Mouse (Mus musculus) lung, adult 2 months (tissue): ENCODE results near the gene Nup62. TPM values are rescaled to one million over a fixed set of nuclear protein-coding genes. Genes with fewer than 3 reads are reported as not detected.

Source experiments
- DNase-seq: peaks from one replicate; pipeline ENCODE4 v3.0.0; 2022
- H3K4me1 ChIP-seq: fragments of 200-500 bp; 2 replicates; pipeline ENCODE4 v1.6.1; 2011; ENCODE audit warnings: low read length; ENCODE audit not compliant: control insufficient read depth, insufficient read depth
- H3K4me3 ChIP-seq: fragments of 200-500 bp; replicated peaks from 2 replicates; pipeline ENCODE3; 2011; ENCODE audit warnings: low read depth, mild to moderate bottlenecking, control low read depth, low read length; ENCODE audit errors: extremely low read depth
- CTCF ChIP-seq: fragments of 200-500 bp; IDR thresholded peaks from 2 replicates; pipeline ENCODE4 v1.5.1; 2011; ENCODE audit warnings: mild to moderate bottlenecking, low read length, control low read depth; ENCODE audit not compliant: insufficient read depth
- POLR2A ChIP-seq: fragments of 200-500 bp; IDR thresholded peaks from 2 replicates; pipeline ENCODE4 v1.6.1; 2011; ENCODE audit warnings: low read depth, mild to moderate bottlenecking, control low read depth, low read length, borderline replicate concordance; ENCODE audit errors: extremely low read depth
- WGBS: fragments of 180-500 bp; shearing (Covaris S2); methylation state at CpG from one replicate; pipeline ENCODE4 v1.1.7; 2018; 5-methylcytosine and 5-hydroxymethylcytosine counted together
- polyA plus RNA-seq: library from polyadenylated mRNA; depleted of rRNA; stranded (reverse); fragments of >200 nt; gene quantifications from 2 replicates; pipeline ENCODE4 v1.2.3, GENCODE M21; 2012; rRNA removed

The Nup62 gene
- 42.9 and 44.1 TPM in 2 replicates for polyA plus RNA-seq

- DNase-seq: peak; percentile 98
- under 1% methylated on average over 62 of the region's 62 CpGs for WGBS
Observed at GRCm38 (mm10) chr7:44815721-44816469, at the start of gene Nup62, which contains the start of gene Il4i1. Gene Nup62, plus strand, starts transcription at chr7:44816088. Gene Il4i1, plus strand, starts transcription at chr7:44816387.

GRCm38 (mm10) chr7:44768129-44768528 is 47.8 kb upstream of the Nup62 start:
- TF ChIP-seq POLR2A (no peak), CTCF (no peak)
- 81% methylated on average over 5 of the region's 5 CpGs for WGBS
- no peak for DNase-seq
- Histone ChIP-seq H3K4me1 (no peaks in the 10 kb centered on the region), H3K4me3 (no peak overlapping the region)

More at GRCm38 (mm10) chr7:44815721-44816469, at the start of gene Nup62, which contains the start of gene Il4i1:
- Histone ChIP-seq H3K4me1 (peaks cover 18% of the 10 kb centered on the region), H3K4me3 (peak within 1 kb of the TSS; percentile 89)
- peak; percentile 84; the same call in 1 of the 2 replicates for TF ChIP-seq POLR2A
- TF ChIP-seq CTCF: no peak

- 25% methylated on average over 6 of the region's 6 CpGs for WGBS
- DNase-seq: peak; percentile 53
- TF ChIP-seq CTCF (peak; percentile 21; the same call in 1 of the 2 replicates), POLR2A (no peak)
- Histone ChIP-seq H3K4me1 (no peaks in the 10 kb centered on the region), H3K4me3 (no peak overlapping the region)
Observed at GRCm38 (mm10) chr7:44770046-44770578, 45.8 kb upstream of the Nup62 start.

GRCm38 (mm10) chr7:44772591-44773204 is 43.2 kb upstream of the Nup62 start:
- H3K4me1 ChIP-seq: no peaks in the 10 kb centered on the region
- no peak for DNase-seq
- 87% methylated on average over 8 of the region's 8 CpGs for WGBS
- TF ChIP-seq CTCF (no peak), POLR2A (no peak)
- no peak overlapping the region for H3K4me3 ChIP-seq

GRCm38 (mm10) chr7:44776849-44777498 is 38.9 kb upstream of the Nup62 start:
- 81% methylated on average over 9 of the region's 9 CpGs for WGBS
- no peak for TF ChIP-seq CTCF
- TF ChIP-seq POLR2A: no peak
- H3K4me1 ChIP-seq: no peaks in the 10 kb centered on the region
- no peak for DNase-seq
- no peak overlapping the region for H3K4me3 ChIP-seq

GRCm38 (mm10) chr7:44780101-44780500 is 35.8 kb upstream of the Nup62 start:
- Histone ChIP-seq H3K4me1 (no peaks in the 10 kb centered on the region), H3K4me3 (no peak overlapping the region)
- DNase-seq: no peak
- no peak for TF ChIP-seq POLR2A
- no peak for TF ChIP-seq CTCF
- 85% methylated on average over 8 of the region's 8 CpGs for WGBS

GRCm38 (mm10) chr7:44789531-44789930 is 26.4 kb upstream of the Nup62 start:
- no peak for DNase-seq
- no peak overlapping the region for H3K4me3 ChIP-seq
- WGBS: 51% methylated on average over 3 of the region's 3 CpGs
- no peak for TF ChIP-seq CTCF
- TF ChIP-seq POLR2A: no peak
- H3K4me1 ChIP-seq: no peaks in the 10 kb centered on the region

GRCm38 (mm10) chr7:44790066-44790465 is 25.8 kb upstream of the Nup62 start:
- Histone ChIP-seq H3K4me1 (no peaks in the 10 kb centered on the region), H3K4me3 (no peak overlapping the region)
- DNase-seq: no peak
- TF ChIP-seq CTCF (no peak), POLR2A (no peak)
- 68% methylated on average over 4 of the region's 4 CpGs for WGBS

GRCm38 (mm10) chr7:44792781-44793180 is 23.1 kb upstream of the Nup62 start:
- TF ChIP-seq POLR2A: no peak
- no peak for TF ChIP-seq CTCF
- Histone ChIP-seq H3K4me1 (no peaks in the 10 kb centered on the region), H3K4me3 (no peak overlapping the region)
- WGBS: 74% methylated on average over 6 of the region's 6 CpGs
- DNase-seq: no peak

- WGBS: 70% methylated on average over 2 of the region's 2 CpGs
- Histone ChIP-seq H3K4me1 (no peaks in the 10 kb centered on the region), H3K4me3 (no peak overlapping the region)
- DNase-seq: no peak
- TF ChIP-seq CTCF: no peak
- no peak for TF ChIP-seq POLR2A
Observed at GRCm38 (mm10) chr7:44808927-44809326, 7.0 kb upstream of the Nup62 start.
